Mouse (Mus musculus) bone marrow, adult 2 months (tissue): ENCODE results near the gene Cbln1. TPM values are rescaled to one million over a fixed set of nuclear protein-coding genes. Genes with fewer than 3 reads are reported as not detected.

Experiments
- H3K27ac ChIP-seq: fragments of 200-500 bp; 2 replicates; pipeline ENCODE4 v1.5.1; 2012; ENCODE audit warnings: low read depth, mild to moderate bottlenecking, control low read depth, inconsistent platforms, low read length; ENCODE audit not compliant: control insufficient read depth, poor library complexity, insufficient read depth
- H3K4me1 ChIP-seq: fragments of 200-500 bp; 2 replicates; pipeline ENCODE4 v1.6.1; 2011; ENCODE audit warnings: low read length; ENCODE audit not compliant: control insufficient read depth, insufficient read depth
- H3K4me3 ChIP-seq: fragments of 200-500 bp; replicated peaks from 2 replicates; pipeline ENCODE3; 2011; ENCODE audit warnings: mild to moderate bottlenecking, low read depth, low read length, control low read depth; ENCODE audit not compliant: control insufficient read depth
- CTCF ChIP-seq: fragments of 200-500 bp; IDR thresholded peaks from 2 replicates; pipeline ENCODE4 v1.5.1; 2011; ENCODE audit warnings: low read length, control low read depth; ENCODE audit not compliant: control insufficient read depth, insufficient read depth
- POLR2A ChIP-seq: fragments of 200-500 bp; IDR thresholded peaks from 2 replicates; pipeline ENCODE4 v1.6.1; 2011; ENCODE audit warnings: low read depth, mild to moderate bottlenecking, control low read depth, low read length, borderline replicate concordance; ENCODE audit not compliant: control insufficient read depth
- WGBS: fragments of 180-500 bp; shearing (Covaris S2); methylation state at CpG from one replicate; pipeline ENCODE4 v1.1.7; 2018; 5-methylcytosine and 5-hydroxymethylcytosine counted together
- polyA plus RNA-seq: library from polyadenylated mRNA; stranded (reverse); fragments of >200 nt; gene quantifications from 2 replicates; pipeline ENCODE4 v1.2.4, GENCODE M21; 2011; ENCODE audit warnings: low replicate concordance; ENCODE audit not compliant: missing spikeins, insufficient read depth, insufficient read length

Gene Cbln1
- polyA plus RNA-seq, 1 experiment, result 4.2 TPM

GRCm38 (mm10) chr8:87467906-87468305 is 4.5 kb downstream of the Cbln1 start:
- 28% methylated on average over 3 of the region's 3 CpGs for WGBS
- H3K4me3 ChIP-seq, result no peak overlapping the region
- no peak for TF ChIP-seq CTCF
- no peak for TF ChIP-seq POLR2A
- H3K27ac ChIP-seq, result no peak overlapping the region
- no peaks in the 10 kb centered on the region for H3K4me1 ChIP-seq

- TF ChIP-seq POLR2A (no peak), CTCF (no peak)
- Histone ChIP-seq H3K27ac (no peak overlapping the region), H3K4me3 (no peak overlapping the region), H3K4me1 (no peaks in the 10 kb centered on the region)
- WGBS, result 64% methylated on average over 1 of the region's 1 CpGs
Measured at GRCm38 (mm10) chr8:87466936-87467602, 5.3 kb downstream of the Cbln1 start.

- WGBS, result 43% methylated on average over 6 of the region's 6 CpGs
- no peak for TF ChIP-seq CTCF
- no peak for TF ChIP-seq POLR2A
- no peaks in the 10 kb centered on the region for H3K4me1 ChIP-seq
- no peak overlapping the region for H3K4me3 ChIP-seq
- no peak overlapping the region for H3K27ac ChIP-seq
Measured at GRCm38 (mm10) chr8:87466335-87466734, 6.1 kb downstream of the Cbln1 start.

- no peak for TF ChIP-seq CTCF
- TF ChIP-seq POLR2A, result no peak
- Histone ChIP-seq H3K4me3 (no peak overlapping the region), H3K27ac (no peak overlapping the region), H3K4me1 (no peaks in the 10 kb centered on the region)
- WGBS, result 71% methylated on average over 3 of the region's 3 CpGs
Measured at GRCm38 (mm10) chr8:87464446-87464845, 8.0 kb downstream of the Cbln1 start.

- TF ChIP-seq POLR2A, result no peak
- TF ChIP-seq CTCF, result no peak
- no peak overlapping the region for H3K27ac ChIP-seq
- 58% methylated on average over 5 of the region's 5 CpGs for WGBS
- no peak overlapping the region for H3K4me3 ChIP-seq
- no peaks in the 10 kb centered on the region for H3K4me1 ChIP-seq
Measured at GRCm38 (mm10) chr8:87461801-87462200, 10.6 kb downstream of the Cbln1 start.

- 76% methylated on average over 4 of the region's 4 CpGs for WGBS
Measured at GRCm38 (mm10) chr8:87456949-87457348, 15.5 kb downstream of the Cbln1 start.

GRCm38 (mm10) chr8:87452815-87453214 is 19.6 kb downstream of the Cbln1 start:
- WGBS, result 75% methylated on average over 4 of the region's 4 CpGs
- Histone ChIP-seq H3K4me3 (no peak overlapping the region), H3K4me1 (no peaks in the 10 kb centered on the region), H3K27ac (no peak overlapping the region)
- TF ChIP-seq POLR2A (no peak), CTCF (no peak)

More at GRCm38 (mm10) chr8:87456949-87457348, 15.5 kb downstream of the Cbln1 start:
- TF ChIP-seq CTCF (no peak), POLR2A (no peak)
- Histone ChIP-seq H3K4me1 (no peaks in the 10 kb centered on the region), H3K4me3 (no peak overlapping the region), H3K27ac (no peak overlapping the region)

- no peaks in the 10 kb centered on the region for H3K4me1 ChIP-seq
- TF ChIP-seq POLR2A (no peak), CTCF (no peak)
- H3K27ac ChIP-seq, result no peak overlapping the region
- H3K4me3 ChIP-seq, result no peak overlapping the region
- 75% methylated on average over 2 of the region's 2 CpGs for WGBS
Measured at GRCm38 (mm10) chr8:87451737-87452136, 20.7 kb downstream of the Cbln1 start.

- 71% methylated on average over 3 of the region's 3 CpGs for WGBS
- Histone ChIP-seq H3K4me3 (no peak overlapping the region), H3K27ac (no peak overlapping the region), H3K4me1 (no peaks in the 10 kb centered on the region)
- TF ChIP-seq CTCF (no peak), POLR2A (no peak)
Measured at GRCm38 (mm10) chr8:87434592-87434991, 37.8 kb downstream of the Cbln1 start.
